Mouse (Mus musculus) adrenal gland, postnatal 10 days (tissue): ENCODE data around the gene Foxk1. TPM values are rescaled to one million over a fixed set of nuclear protein-coding genes. Genes with fewer than 3 reads are reported as not detected.

Source experiments
- DNase-seq: peaks from one replicate; pipeline ENCODE4 v3.0.0; 2021; ENCODE audit warnings: mixed read lengths
- total RNA-seq, 2 experiments: library from RNA; stranded (reverse); gene quantifications; 2 replicates each; pipeline ENCODE4 v1.2.3; 2021

Foxk1 gene
- total RNA-seq, 2 experiments from 2014 or later, result 22.9 to 23.6 TPM

DNA sequence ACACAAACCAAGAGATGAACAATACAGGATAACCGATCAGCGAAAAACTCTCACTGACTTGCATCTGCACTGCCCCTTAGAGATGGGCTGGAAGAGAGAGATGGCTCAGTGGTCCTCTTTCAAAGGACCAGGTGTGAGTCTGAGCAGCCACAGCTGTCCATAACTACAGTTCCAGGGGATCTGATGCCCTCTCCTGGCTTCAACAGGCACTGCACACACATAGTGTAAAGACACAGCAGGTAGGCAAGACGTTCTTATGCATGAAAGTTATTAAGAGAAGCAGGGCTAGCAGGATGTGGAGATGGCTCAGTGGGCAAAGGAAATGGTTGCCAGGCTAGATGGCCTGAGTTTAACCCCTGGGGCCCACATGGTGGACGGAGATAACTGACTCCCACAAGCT lies 13.6 kb upstream of the Foxk1 start:
- no peak for DNase-seq

DNA sequence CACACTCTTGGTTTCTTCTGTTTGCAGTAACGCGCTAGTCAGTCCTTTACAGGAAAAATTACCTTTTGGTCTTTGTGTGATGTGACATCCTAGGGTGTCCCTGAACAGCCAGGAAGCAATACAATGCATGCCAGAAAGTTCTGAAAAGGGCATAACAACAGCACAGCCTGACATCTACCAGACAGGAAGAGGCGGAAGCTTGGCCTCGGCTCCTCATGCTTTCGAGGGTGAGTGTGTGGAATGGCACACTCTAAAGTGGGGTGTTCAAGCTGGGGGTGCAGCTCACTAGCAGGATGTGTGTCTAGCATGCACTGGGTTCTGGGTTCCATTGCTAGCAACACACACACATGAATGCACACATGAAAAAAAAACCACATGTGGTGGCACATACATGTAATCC lies 9.6 kb upstream of the Foxk1 start:
- DNase-seq, result no peak

- no peak for DNase-seq
Measured at GRCm38 (mm10) chr5:142394602-142395252, 6.6 kb upstream of the Foxk1 start.

GRCm38 (mm10) chr5:142395909-142396308 lies 5.4 kb upstream of the Foxk1 start:
- DNase-seq, result no peak

DNA sequence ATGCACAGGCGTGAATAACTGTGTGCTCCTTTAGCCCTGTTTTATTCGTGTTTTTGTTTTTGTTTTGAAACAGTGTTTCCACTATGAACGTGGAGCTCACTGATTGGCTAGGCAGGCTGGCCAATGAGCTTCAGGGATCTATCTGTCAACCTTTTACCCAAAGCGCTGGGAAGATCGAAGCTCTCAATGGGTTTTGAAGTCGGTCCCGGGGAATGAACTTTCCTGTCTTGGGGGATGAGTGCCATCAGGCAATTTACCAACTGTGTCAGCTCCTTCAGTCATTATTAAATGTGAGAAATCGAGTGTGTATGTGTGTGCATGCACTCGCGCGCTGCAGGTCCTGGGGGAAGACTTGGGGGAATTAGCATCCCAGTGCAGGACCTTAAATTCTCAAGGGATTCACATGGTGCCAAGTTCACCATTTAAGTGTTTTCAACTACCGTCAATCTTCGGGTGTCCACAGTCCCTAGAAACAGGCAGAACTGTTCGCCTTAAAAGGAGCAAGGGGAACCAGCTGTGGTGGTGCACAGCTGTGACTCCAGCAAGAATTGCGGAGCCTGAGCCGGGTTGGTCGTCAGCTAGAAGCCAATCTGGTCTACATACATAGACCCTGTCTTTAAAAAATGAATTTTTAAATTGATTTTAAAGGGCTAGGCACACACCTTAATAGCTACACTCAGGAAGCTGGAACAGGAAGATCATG lies 965 bp upstream of the Foxk1 start:
- peak; percentile 63 for DNase-seq

- DNase-seq, result peak; percentile 51
Measured at GRCm38 (mm10) chr5:142401641-142402625, 636 bp downstream of the Foxk1 start.

- no peak for DNase-seq
Measured at GRCm38 (mm10) chr5:142403694-142404093, 2.4 kb downstream of the Foxk1 start.

DNA sequence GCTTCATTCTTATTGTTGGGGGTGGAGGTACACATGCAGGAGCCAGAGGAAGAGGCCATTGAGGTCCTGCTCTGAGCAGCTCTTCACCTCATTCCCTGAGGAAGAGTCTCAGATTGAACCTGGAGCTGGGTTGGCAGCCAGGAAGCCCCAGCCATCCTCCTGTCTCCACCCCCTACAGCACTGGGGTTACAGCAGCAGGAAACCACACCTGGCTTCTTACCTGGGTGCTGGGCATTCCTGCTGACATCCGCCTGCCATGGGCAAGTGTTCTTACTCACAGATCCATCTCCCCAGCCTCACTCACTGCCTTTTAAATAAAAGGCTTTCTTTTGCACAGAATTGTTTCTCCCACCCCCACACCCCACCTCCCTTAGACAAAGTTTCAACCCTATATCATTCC lies 3.0 kb downstream of the Foxk1 start:
- no peak for DNase-seq

- DNase-seq, result no peak
Measured at GRCm38 (mm10) chr5:142405426-142405825, 4.1 kb downstream of the Foxk1 start.

GRCm38 (mm10) chr5:142406401-142406800 lies 5.1 kb downstream of the Foxk1 start:
- DNase-seq, result no peak

- no peak for DNase-seq
Measured at GRCm38 (mm10) chr5:142406937-142407336, 5.6 kb downstream of the Foxk1 start.

DNA sequence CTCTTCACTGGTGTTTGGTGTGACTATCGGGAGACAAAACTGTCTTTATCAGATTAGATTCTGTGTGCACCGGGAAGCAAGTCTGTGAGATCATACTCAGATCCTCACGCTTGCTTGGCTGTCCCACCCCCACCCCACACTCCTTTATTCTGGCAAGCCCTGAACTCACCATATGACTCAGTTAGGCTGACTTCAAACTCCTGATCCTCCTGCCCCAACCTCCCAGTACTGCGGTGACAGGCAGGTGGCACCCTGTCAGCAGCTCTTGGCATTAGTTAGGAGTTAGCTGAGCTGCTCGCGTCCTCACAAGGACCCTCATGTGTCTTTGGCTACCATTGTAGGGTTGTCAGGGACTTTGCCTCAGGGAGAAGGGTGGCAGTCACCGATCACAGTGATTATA lies 6.1 kb downstream of the Foxk1 start:
- DNase-seq, result no peak

DNA sequence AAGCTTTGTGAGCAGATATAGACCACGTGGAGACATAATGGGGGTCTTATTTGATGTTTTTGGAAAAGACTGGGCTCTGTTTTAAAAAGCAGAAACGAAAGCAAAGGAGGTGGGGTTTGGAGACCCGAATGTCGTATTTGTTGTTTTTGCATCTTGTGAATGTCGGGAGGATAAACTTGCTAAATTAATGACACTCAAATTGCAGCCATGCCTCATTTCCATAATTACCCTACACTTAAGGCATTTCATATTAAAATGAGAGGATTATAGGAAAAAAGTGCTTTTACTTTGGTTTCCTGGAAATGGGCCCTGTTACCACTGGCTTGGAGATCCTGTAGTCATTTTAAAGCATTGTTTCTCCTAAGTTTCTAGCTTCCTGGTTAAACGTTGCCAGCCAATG lies 7.9 kb downstream of the Foxk1 start:
- DNase-seq, result no peak

DNA sequence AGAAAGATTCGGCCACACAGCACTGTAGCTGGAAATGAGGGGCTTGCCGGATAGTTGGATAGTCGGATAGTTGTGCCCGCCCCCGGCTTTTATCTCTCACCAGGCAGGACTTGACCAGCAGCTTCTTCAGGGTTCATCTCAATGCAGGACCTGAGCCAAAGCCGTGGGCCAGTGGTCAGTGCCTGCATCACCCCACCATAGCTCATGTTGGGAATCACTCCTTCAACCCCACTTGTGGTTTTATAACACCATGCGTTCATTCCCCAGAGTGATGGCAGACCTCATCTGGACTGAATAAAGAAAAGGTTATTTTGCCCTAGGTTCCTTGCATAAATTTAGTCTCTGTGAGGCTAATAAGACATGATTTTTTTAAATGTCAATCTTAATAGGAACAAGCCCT lies 9.1 kb downstream of the Foxk1 start:
- no peak for DNase-seq

DNA sequence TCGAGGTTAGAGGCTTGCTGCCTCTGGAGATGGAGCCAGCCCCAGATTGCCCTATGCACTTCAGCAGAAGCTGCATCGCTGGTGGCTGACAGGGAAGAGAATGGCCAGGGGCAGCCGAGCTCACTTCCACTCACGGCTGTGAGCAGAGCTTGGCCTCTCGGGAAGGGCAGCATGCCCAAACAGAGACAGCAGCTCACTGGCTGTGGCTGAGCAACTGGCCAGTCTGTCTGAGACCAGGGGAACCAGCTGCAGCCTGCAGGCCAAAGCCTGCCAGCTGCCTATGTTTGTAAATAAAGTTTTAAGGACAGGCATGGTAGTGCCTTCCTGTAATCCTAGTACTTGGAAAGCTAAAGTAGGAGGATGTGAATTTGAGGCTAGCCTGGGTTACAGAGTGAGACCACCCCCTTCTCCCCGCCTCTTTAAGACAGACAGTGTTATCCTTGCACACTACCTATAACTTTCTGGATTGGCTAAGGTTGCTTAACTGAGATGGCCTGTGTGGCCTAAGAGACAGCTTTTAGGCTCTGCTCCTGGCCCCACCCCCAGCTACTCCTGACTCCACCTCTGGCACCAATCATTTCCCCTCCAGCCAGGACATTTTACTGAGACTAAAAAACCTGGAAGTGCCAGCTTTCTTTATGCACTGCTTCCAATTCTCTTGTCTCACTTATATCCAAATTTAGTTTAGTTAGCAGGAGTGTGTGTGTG lies 11.5 kb downstream of the Foxk1 start:
- DNase-seq, result peak; percentile 65

GRCm38 (mm10) chr5:142413723-142414445 lies 12.6 kb downstream of the Foxk1 start:
- DNase-seq, result no peak

DNA sequence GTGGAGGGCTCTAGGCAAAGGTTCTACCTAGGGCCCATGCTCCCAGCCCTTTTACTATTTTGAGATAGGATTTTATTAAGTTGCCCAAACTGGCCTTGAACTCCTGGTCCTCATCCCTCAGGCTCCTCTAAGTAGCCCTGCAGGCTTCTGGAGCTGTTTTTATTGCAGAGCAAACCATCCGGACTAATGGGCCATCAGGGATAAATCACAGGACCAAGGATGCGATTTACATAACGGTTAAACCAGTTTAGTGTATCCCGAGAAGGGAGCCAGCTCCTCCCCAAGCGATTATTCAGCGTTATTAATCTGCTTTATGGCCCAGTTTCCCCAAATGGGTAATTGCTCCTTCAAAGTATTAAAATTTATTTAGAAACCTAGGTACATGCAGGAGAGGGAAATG lies 14.1 kb downstream of the Foxk1 start:
- no peak for DNase-seq

DNA sequence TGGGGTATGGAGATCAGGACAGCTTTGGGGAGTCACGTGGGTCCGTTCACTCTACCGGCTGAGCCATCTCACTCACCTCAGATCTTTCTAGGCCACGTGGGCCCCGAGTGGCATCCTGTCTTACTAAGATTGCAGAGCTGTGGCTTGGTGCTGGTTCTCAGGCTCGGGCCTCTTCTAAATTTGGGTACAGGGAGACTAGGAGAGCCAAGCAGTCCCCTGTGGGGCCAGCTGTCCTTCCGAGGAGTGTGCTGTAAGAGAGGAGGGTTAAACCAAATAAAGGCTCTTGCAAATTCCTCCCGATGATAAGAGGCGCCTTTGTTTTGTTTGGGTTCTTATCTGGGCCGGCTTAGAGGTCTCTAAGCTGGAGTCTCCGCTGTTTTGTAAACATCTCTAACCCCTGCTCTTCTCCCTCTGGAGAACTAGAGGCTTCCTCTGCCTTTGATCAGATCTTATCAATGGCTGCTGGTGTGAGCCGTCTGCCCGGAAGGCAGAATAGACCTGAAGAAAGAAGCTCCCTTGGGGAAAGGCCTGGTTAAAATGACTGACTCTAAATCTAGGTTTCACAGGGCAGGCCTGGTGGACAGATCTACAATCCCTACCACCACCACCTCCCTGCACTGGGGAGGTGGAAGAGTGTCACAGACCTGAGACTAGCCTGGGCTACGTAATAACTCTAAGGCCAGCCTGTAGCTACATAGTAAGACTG lies 14.9 kb downstream of the Foxk1 start:
- no peak for DNase-seq

DNA sequence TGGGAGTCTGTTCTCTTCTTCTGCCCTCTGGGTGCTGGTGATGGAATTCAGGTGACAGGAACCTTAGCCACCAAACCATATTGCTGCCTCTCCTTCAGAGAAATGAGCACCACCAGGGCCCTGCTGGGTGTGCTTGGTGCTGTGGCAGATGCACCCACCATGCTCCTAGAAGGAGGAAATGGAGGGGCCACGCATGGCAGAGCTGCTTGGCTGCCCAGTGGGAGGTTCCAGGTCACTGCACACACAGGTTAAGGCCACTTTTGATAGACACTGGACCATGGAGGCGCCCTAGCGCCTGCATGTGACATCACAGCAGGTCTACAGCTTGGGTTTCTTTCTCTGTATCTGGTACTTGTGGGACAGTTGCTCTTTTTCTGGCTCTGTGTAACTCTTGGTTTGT lies 15.8 kb downstream of the Foxk1 start:
- no peak for DNase-seq

- DNase-seq, result no peak
Measured at GRCm38 (mm10) chr5:142417876-142418275, 16.6 kb downstream of the Foxk1 start.

DNA sequence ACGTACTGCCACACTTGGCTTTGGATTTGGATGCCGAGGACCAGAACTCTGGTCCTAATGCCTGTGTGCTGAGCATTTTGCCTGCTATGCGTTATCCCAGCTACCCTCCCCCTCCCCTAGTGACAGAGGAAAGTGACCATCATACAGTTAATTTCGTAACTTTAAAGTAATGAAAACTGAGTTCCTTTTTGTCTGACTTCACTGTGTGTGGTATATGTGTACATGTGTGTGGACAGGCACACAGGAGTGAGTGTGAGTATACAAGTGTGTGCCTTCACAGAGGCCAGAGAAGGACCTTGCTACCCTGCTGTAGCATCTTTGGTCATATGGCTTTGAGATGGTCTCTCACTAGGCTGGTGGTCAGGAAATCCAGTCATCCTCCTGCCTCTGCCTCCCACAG lies 17.1 kb downstream of the Foxk1 start:
- no peak for DNase-seq
